Mouse (Mus musculus) heart, embryonic 12.5 days (tissue): ENCODE data around the gene Ston2. TPM values are rescaled to one million over a fixed set of nuclear protein-coding genes. Genes with fewer than 3 reads are reported as not detected.

Experiments used
- ATAC-seq: fragments of 200-750 bp; cut with Nextera tagmentation; 2 replicates; pipeline ENCODE4 v1.8.0; 2017; ENCODE audit warnings: moderate TSS enrichment, moderate library complexity; ENCODE audit not compliant: insufficient number of reproducible peaks, low FRiP score
- H3K27ac ChIP-seq: fragments of 300-500 bp; sonication (generic); 2 replicates; pipeline ENCODE4 v1.5.1; 2016; ENCODE audit warnings: mild to moderate bottlenecking, moderate library complexity; ENCODE audit not compliant: poor library complexity, severe bottlenecking
- H3K27me3 ChIP-seq: fragments of 300-500 bp; sonication (generic); replicated peaks from 2 replicates; pipeline ENCODE4 v1.6.1; 2016; ENCODE audit warnings: mild to moderate bottlenecking, moderate library complexity
- H3K36me3 ChIP-seq: fragments of 300-500 bp; sonication (generic); 2 replicates; pipeline ENCODE4 v1.6.1; 2016; ENCODE audit warnings: mild to moderate bottlenecking, moderate library complexity
- H3K4me1 ChIP-seq: fragments of 300-500 bp; sonication (generic); replicated peaks from 2 replicates; pipeline ENCODE4 v1.6.1; 2016; ENCODE audit warnings: mild to moderate bottlenecking
- H3K4me2 ChIP-seq: fragments of 300-500 bp; sonication (generic); 2 replicates; pipeline ENCODE4 v1.6.1; 2016; ENCODE audit warnings: mild to moderate bottlenecking, moderate library complexity
- H3K4me3 ChIP-seq: fragments of 300-500 bp; sonication (generic); 2 replicates; pipeline ENCODE4 v1.5.1; 2016; ENCODE audit warnings: mild to moderate bottlenecking
- H3K9ac ChIP-seq: fragments of 300-500 bp; sonication (generic); 2 replicates; pipeline ENCODE4 v1.6.1; 2016; ENCODE audit warnings: mild to moderate bottlenecking, moderate library complexity
- H3K9me3 ChIP-seq: fragments of 300-500 bp; sonication (generic); replicated peaks from 2 replicates; pipeline ENCODE4 v1.6.1; 2016; ENCODE audit warnings: mild to moderate bottlenecking, moderate library complexity
- WGBS: fragments of 180-500 bp; shearing (Covaris S2); methylation state at CpG from one replicate; pipeline ENCODE4 v1.1.7; 2016; 5-methylcytosine and 5-hydroxymethylcytosine counted together
- polyA plus RNA-seq: library from polyadenylated mRNA; unstranded; fragments of >200 nt; fragmentation: Nextera tagmentation; extraction: Ambion mirVana; gene quantifications from 2 replicates; pipeline ENCODE4 v1.2.1, GENCODE M21; 2016

Gene Ston2
- polyA plus RNA-seq, 1 experiment from 2014 or later = 4.9 TPM

DNA sequence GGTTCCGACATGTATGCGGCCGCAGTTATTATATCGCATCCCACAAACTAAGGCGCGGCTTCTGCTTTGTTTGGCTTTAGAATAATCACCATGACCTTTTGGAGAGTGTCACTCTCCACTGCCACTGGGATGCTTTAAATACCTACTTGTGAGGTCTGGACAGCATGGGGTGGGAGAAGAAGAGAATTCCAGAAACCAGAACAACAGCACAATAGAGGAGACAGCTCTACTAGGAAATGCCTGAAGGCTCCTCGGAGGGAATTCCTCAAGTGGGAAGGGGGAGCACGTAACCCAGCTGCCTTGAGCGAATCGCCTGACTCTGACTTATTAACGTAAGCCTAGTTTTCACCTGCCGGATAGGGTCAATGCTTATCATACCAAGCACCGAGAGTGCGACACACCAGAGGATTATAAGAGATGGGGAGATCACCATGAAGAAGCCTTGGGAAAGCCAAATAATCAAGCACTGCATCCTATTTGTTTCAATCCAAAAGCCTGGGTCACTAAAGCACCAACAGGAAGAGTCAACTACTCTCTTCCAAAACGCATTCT lies 104.6 kb downstream of the Ston2 start:
- Histone ChIP-seq H3K4me3 (peak overlapping the region; percentile 22; the same call in 1 of the 2 replicates), H3K27me3 (0 out of 2 replicates have a peak, but pooled peaks cover 3% of the 10 kb centered on the region), H3K36me3 (no peaks in the 10 kb centered on the region), H3K4me2 (peak overlapping the region; percentile 68), H3K9me3 (no peaks in the 10 kb centered on the region), H3K4me1 (peaks cover 37% of the 10 kb centered on the region), H3K9ac (0 out of 2 replicates have a peak overlapping the region, but pooled peaks have one; percentile 26), H3K27ac (no peak overlapping the region)
- WGBS = 28% methylated on average over 15 of the region's 15 CpGs
- no peak for ATAC-seq

DNA sequence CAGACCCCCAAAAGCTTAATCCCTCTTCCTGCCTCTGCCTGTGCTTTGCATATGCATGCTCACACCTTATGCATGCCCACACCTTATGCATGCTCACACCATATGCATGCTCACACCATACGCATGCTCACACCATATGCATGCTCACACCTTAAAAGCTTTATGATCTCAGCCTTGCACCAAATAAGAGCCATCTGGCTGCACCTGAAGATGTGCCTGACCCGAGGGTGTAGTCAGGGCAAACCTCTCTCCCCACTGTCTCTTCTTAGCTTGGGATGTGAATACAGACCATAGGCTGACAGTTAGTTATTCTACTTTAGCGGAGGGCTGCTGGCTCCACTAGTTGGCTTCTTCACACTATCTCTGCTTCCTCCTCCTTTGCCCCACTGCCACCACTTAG lies 105.1 kb downstream of the Ston2 start:
- Histone ChIP-seq H3K4me3 (no peak overlapping the region), H3K27ac (no peak overlapping the region), H3K36me3 (no peaks in the 10 kb centered on the region), H3K27me3 (0 out of 2 replicates have a peak, but pooled peaks cover 3% of the 10 kb centered on the region), H3K4me2 (peak overlapping the region; percentile 68), H3K9me3 (no peaks in the 10 kb centered on the region), H3K4me1 (peaks cover 37% of the 10 kb centered on the region), H3K9ac (0 out of 2 replicates have a peak overlapping the region, but pooled peaks have one; percentile 26)
- 61% methylated on average over 3 of the region's 3 CpGs for WGBS
- ATAC-seq = no peak

DNA sequence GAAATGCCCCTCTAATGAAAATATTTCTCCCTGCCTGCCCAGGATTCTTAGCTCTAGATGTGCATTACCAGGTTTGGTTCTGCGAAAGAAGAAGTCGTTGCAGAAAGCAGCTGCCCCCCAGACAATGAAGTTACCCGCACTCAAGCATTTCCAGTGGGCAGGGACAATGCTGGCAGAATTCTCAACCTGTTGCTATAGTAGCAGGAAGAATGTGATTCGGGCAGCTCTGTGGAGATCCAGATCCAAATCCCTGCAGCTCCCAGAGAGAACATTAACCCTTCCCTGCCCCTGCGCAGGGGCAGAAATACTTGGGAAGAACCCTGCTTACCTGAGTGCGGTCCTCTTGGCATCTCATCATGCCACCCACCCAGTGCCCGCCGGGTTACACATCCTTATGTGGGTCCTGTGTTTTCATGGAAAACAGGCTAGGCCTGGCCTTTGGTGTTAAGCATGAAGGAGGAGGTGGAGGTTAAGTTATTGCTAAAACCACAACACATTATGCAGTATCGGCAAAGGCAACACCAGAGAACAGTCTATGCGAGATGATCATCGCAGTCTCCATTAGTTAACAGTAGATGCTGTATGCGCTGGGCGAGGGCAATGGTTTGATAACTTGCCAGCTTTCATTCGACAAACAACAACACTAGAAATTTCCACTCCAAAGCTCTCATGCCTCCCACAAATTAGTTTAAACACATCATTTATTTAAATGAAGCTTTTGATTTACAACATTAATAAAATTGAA lies 108.7 kb downstream of the Ston2 start:
- Histone ChIP-seq H3K4me3 (no peak overlapping the region), H3K27me3 (no peaks in the 10 kb centered on the region), H3K36me3 (no peaks in the 10 kb centered on the region), H3K4me1 (peaks cover 26% of the 10 kb centered on the region), H3K9ac (no peak overlapping the region), H3K9me3 (no peaks in the 10 kb centered on the region), H3K4me2 (no peak overlapping the region), H3K27ac (no peak overlapping the region)
- ATAC-seq = no peak
- WGBS = 78% methylated on average over 14 of the region's 14 CpGs

DNA sequence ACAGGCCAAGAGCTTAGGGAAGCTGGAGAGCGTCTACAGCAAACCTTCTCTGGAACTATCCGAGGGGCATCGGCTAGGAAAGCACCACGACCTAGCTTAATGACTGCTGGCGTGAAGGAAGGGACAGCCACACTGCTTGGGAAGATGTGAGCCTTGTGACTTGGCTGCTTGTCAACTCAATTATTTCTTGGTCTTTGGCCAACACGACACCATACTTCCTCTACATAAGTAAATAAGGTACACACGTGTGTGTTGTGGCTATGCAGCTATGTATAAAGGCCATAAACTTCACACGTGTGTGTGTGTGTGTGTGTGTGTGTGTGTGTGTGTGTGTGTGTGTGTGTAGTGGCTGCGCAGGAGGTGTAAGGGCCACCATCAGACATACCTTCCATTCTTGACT lies 112.2 kb downstream of the Ston2 start:
- Histone ChIP-seq H3K9ac (no peak overlapping the region), H3K4me2 (no peak overlapping the region), H3K27me3 (0 out of 2 replicates have a peak, but pooled peaks cover 4% of the 10 kb centered on the region), H3K36me3 (no peaks in the 10 kb centered on the region), H3K9me3 (no peaks in the 10 kb centered on the region), H3K27ac (no peak overlapping the region), H3K4me1 (peaks cover 10% of the 10 kb centered on the region), H3K4me3 (no peak overlapping the region)
- WGBS = 77% methylated on average over 9 of the region's 9 CpGs
- ATAC-seq = no peak

GRCm38 (mm10) chr12:91673141-91673540 lies 115.0 kb downstream of the Ston2 start:
- no peak overlapping the region for H3K4me2 ChIP-seq
- H3K9me3 ChIP-seq = no peaks in the 10 kb centered on the region
- H3K9ac ChIP-seq = no peak overlapping the region
- H3K4me1 ChIP-seq = peaks cover 11% of the 10 kb centered on the region
- no peak overlapping the region for H3K4me3 ChIP-seq
- 0 out of 2 replicates have a peak, but pooled peaks cover 4% of the 10 kb centered on the region for H3K27me3 ChIP-seq
- no peak for ATAC-seq
- WGBS = 86% methylated on average over 6 of the region's 6 CpGs
- no peaks in the 10 kb centered on the region for H3K36me3 ChIP-seq
- H3K27ac ChIP-seq = no peak overlapping the region

- no peak for ATAC-seq
- Histone ChIP-seq H3K4me2 (no peak overlapping the region), H3K27me3 (0 out of 2 replicates have a peak, but pooled peaks cover 4% of the 10 kb centered on the region), H3K36me3 (no peaks in the 10 kb centered on the region), H3K4me1 (peaks cover 17% of the 10 kb centered on the region), H3K9ac (no peak overlapping the region), H3K9me3 (no peaks in the 10 kb centered on the region), H3K4me3 (no peak overlapping the region), H3K27ac (no peak overlapping the region)
- 91% methylated on average over 7 of the region's 7 CpGs for WGBS
Measured at GRCm38 (mm10) chr12:91672528-91672927, 115.7 kb downstream of the Ston2 start.

GRCm38 (mm10) chr12:91668529-91669245 lies 119.5 kb downstream of the Ston2 start:
- no peak overlapping the region for H3K9ac ChIP-seq

GRCm38 (mm10) chr12:91667741-91668140 lies 120.4 kb downstream of the Ston2 start:
- Histone ChIP-seq H3K27me3 (0 out of 2 replicates have a peak, but pooled peaks cover 4% of the 10 kb centered on the region), H3K9me3 (no peaks in the 10 kb centered on the region), H3K4me1 (peaks cover 16% of the 10 kb centered on the region), H3K4me3 (no peak overlapping the region), H3K27ac (no peak overlapping the region), H3K9ac (no peak overlapping the region), H3K36me3 (no peaks in the 10 kb centered on the region), H3K4me2 (no peak overlapping the region)
- ATAC-seq = no peak
- WGBS = 45% methylated on average over 7 of the region's 7 CpGs

More at GRCm38 (mm10) chr12:91668529-91669245, 119.5 kb downstream of the Ston2 start:
- ATAC-seq = no peak
- no peak overlapping the region for H3K4me2 ChIP-seq
- peaks cover 16% of the 10 kb centered on the region for H3K4me1 ChIP-seq
- H3K4me3 ChIP-seq = no peak overlapping the region
- H3K36me3 ChIP-seq = no peaks in the 10 kb centered on the region
- 54% methylated on average over 16 of the region's 16 CpGs for whole genome bisulfite sequencing
- no peaks in the 10 kb centered on the region for H3K9me3 ChIP-seq
- 0 out of 2 replicates have a peak, but pooled peaks cover 4% of the 10 kb centered on the region for H3K27me3 ChIP-seq
- no peak overlapping the region for H3K27ac ChIP-seq

DNA sequence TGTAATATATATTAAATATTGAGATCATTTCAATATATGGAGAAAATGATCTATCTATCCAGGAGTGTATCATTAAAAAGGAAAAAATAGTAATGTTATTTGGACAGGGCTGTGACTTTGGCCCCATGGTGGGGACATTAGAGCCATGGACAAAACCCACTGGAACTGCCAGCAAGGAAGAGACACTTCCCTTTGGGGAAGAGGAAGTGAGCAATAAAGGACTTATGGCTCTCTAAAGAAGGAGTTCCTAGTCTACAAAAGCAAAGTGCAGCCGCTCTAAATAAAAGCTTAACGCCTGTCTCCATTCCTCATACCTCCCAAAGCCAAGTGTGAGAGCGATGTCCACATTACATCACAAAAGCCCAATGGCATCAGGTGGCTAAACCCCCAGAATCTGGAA lies 121.6 kb downstream of the Ston2 start:
- WGBS = 83% methylated on average over 3 of the region's 3 CpGs
- H3K4me1 ChIP-seq = peaks cover 16% of the 10 kb centered on the region
- no peak overlapping the region for H3K27ac ChIP-seq
- no peak overlapping the region for H3K4me3 ChIP-seq
- no peaks in the 10 kb centered on the region for H3K9me3 ChIP-seq
- no peaks in the 10 kb centered on the region for H3K36me3 ChIP-seq
- no peak for ATAC-seq
- no peak overlapping the region for H3K4me2 ChIP-seq
- no peak overlapping the region for H3K9ac ChIP-seq
- no peaks in the 10 kb centered on the region for H3K27me3 ChIP-seq

GRCm38 (mm10) chr12:91665431-91665830 lies 122.8 kb downstream of the Ston2 start:
- no peak overlapping the region for H3K9ac ChIP-seq
- no peak overlapping the region for H3K27ac ChIP-seq
- no peaks in the 10 kb centered on the region for H3K27me3 ChIP-seq
- ATAC-seq = no peak
- H3K36me3 ChIP-seq = no peaks in the 10 kb centered on the region
- peaks cover 16% of the 10 kb centered on the region for H3K4me1 ChIP-seq
- H3K4me3 ChIP-seq = no peak overlapping the region
- no peaks in the 10 kb centered on the region for H3K9me3 ChIP-seq
- no peak overlapping the region for H3K4me2 ChIP-seq
- WGBS = 78% methylated on average over 5 of the region's 5 CpGs

GRCm38 (mm10) chr12:91663260-91663659 lies 124.9 kb downstream of the Ston2 start:
- H3K4me1 ChIP-seq = peaks cover 10% of the 10 kb centered on the region
- no peak overlapping the region for H3K9ac ChIP-seq
- ATAC-seq = no peak
- 85% methylated on average over 6 of the region's 6 CpGs for whole genome bisulfite sequencing
- no peak overlapping the region for H3K27ac ChIP-seq
- H3K36me3 ChIP-seq = no peaks in the 10 kb centered on the region
- H3K9me3 ChIP-seq = no peaks in the 10 kb centered on the region
- H3K4me2 ChIP-seq = no peak overlapping the region
- H3K27me3 ChIP-seq = no peaks in the 10 kb centered on the region
- H3K4me3 ChIP-seq = no peak overlapping the region
